ENCODE assay signal across 24 mouse cellular contexts in the genomic region with DNA sequence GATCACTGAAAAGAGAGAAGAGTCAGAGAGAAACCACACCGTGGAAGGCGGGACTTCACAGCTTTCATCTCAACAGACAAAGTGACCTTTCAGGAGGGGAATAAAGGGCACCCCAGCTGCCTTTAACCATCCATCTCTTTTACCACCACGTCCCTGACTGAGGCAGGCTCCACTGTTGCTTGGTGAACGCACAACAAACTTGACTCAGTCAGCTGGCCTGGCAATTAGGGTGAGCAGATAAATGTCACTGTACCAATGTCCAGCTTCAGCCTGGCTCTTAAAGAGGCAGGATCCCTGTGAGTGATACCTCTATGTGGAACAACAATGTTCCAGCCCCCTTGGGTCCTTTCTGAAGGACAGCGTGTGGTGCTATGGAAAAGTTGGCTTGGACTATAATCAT.
DNase-seq lines count a peak whose midpoint lies in the region; ATAC-seq and TF ChIP-seq lines count a peak whose summit lies in the region.
"Had no signal": no experiment of that assay in that cellular context is flagged by ENCODE, and none has a peak within 500 bp of the region (broad histone marks: within the 10 kb centered on the region; RNA-seq: fewer than 3 reads in every experiment).

No protein-coding gene starts in this region.

- peak overlapping the region; percentile 60; the same call in 1 of the 2 replicates for H3K27ac ChIP-seq in forebrain, embryonic 10.5 days
- H3K27ac ChIP-seq in forebrain, embryonic 15.5 days (replicated peaks), result no peak overlapping the region
- H3K27ac ChIP-seq in hindbrain, postnatal 0 days, result no peak overlapping the region
- H3K27ac ChIP-seq in hindbrain, embryonic 13.5 days, result no peak overlapping the region
- H3K27ac ChIP-seq in embryonic facial prominence, embryonic 14.5 days (replicated peaks; ENCODE audit: low read depth, low read length), result no peak overlapping the region
- H3K27ac ChIP-seq: hindbrain, embryonic 15.5 days; intestine, embryonic 15.5 days; limb, embryonic 13.5 days; lung, embryonic 15.5 days; midbrain, embryonic 10.5 days had no signal

- no peak for ATAC-seq in forebrain, embryonic 15.5 days (replicated peaks)
- ATAC-seq in hindbrain, postnatal 0 days, result 0 out of 2 replicates have a peak, but pooled peaks have one; percentile 6
- no peak for ATAC-seq in hindbrain, embryonic 13.5 days (ENCODE audit: low FRiP score)
- 0 out of 2 replicates have a peak, but pooled peaks have one; percentile 3 for ATAC-seq in embryonic facial prominence, embryonic 14.5 days (ENCODE audit: low read depth)
- ATAC-seq: CD4-positive, CD25-positive, alpha-beta regulatory T cell, adult 4 months; forebrain, embryonic 14.5 days; intestine, embryonic 15.5 days had no signal

- H3K9ac ChIP-seq in forebrain, embryonic 15.5 days (replicated peaks), result no peak overlapping the region
- H3K9ac ChIP-seq in hindbrain, postnatal 0 days (replicated peaks; ENCODE audit: low read length), result no peak overlapping the region
- H3K9ac ChIP-seq in hindbrain, embryonic 13.5 days, result no peak overlapping the region
- H3K9ac ChIP-seq in embryonic facial prominence, embryonic 14.5 days (ENCODE audit: low read depth, low read length), result no peak overlapping the region
- H3K9ac ChIP-seq: hindbrain, embryonic 15.5 days; intestine, embryonic 15.5 days; limb, embryonic 13.5 days; lung, embryonic 15.5 days had no signal

- no peaks in the 10 kb centered on the region for H3K9me3 ChIP-seq in forebrain, embryonic 10.5 days
- H3K9me3 ChIP-seq in forebrain, embryonic 15.5 days, result no peaks in the 10 kb centered on the region
- H3K9me3 ChIP-seq in hindbrain, postnatal 0 days (ENCODE audit: low read length), result no peaks in the 10 kb centered on the region
- H3K9me3 ChIP-seq in hindbrain, embryonic 13.5 days, result no peaks in the 10 kb centered on the region
- H3K9me3 ChIP-seq in embryonic facial prominence, embryonic 14.5 days (ENCODE audit: control insufficient read depth, low read length), result no peaks in the 10 kb centered on the region
- H3K9me3 ChIP-seq: hindbrain, embryonic 15.5 days; intestine, embryonic 15.5 days; limb, embryonic 13.5 days; lung, embryonic 15.5 days; midbrain, embryonic 10.5 days had no signal

- H3K27me3 ChIP-seq in forebrain, embryonic 10.5 days (ENCODE audit: poor library complexity, severe bottlenecking), result no peaks in the 10 kb centered on the region
- no peaks in the 10 kb centered on the region for H3K27me3 ChIP-seq in forebrain, embryonic 15.5 days
- H3K27me3 ChIP-seq in hindbrain, postnatal 0 days (ENCODE audit: insufficient read depth, low read length), result no peaks in the 10 kb centered on the region
- H3K27me3 ChIP-seq in hindbrain, embryonic 13.5 days, result no peaks in the 10 kb centered on the region
- H3K27me3 ChIP-seq in embryonic facial prominence, embryonic 14.5 days (replicated peaks; ENCODE audit: control insufficient read depth, insufficient read depth, low read length), result no peaks in the 10 kb centered on the region
- H3K27me3 ChIP-seq: hindbrain, embryonic 15.5 days; intestine, embryonic 15.5 days; limb, embryonic 13.5 days; lung, embryonic 15.5 days had no signal

- DNase-seq in forebrain, embryonic 10.5 days (ENCODE audit: extremely low spot score, low spot score), result no peak
- DNase-seq in hindbrain, postnatal 0 days (ENCODE audit: low spot score), result no peak
- DNase-seq in embryonic facial prominence, embryonic 14.5 days (ENCODE audit: low spot score), result no peak
- peak; percentile 81 for DNase-seq in skeletal muscle tissue, adult 2 months (ENCODE audit: low read depth, low spot score)
- DNase-seq in kidney, postnatal 36 days, result no peak
- DNase-seq: cerebellum, adult 8-10 months; cerebellum, postnatal 25 days; heart, adult 18-20 months; heart, postnatal 4 days; kidney, adult 2 months; kidney, postnatal 4 days; right cerebral cortex, adult 18-20 months; right cerebral cortex, postnatal 4 days had no signal

- peaks cover 18% of the 10 kb centered on the region for H3K4me1 ChIP-seq in forebrain, embryonic 10.5 days
- H3K4me1 ChIP-seq in forebrain, embryonic 15.5 days, result 0 out of 2 replicates have a peak, but pooled peaks cover 2% of the 10 kb centered on the region
- H3K4me1 ChIP-seq in hindbrain, postnatal 0 days (ENCODE audit: insufficient read depth, low read length), result no peaks in the 10 kb centered on the region
- H3K4me1 ChIP-seq in hindbrain, embryonic 13.5 days (replicated peaks), result peaks cover 3% of the 10 kb centered on the region
- no peaks in the 10 kb centered on the region for H3K4me1 ChIP-seq in embryonic facial prominence, embryonic 14.5 days (ENCODE audit: control insufficient read depth, insufficient read depth, low read length)
- H3K4me1 ChIP-seq: lung, embryonic 15.5 days had no signal

- no peak for TF ChIP-seq CTCF in hindbrain, postnatal 0 days (IDR thresholded peaks at IDR 0.05; ENCODE audit: low read depth)

- 70% methylated on average over 5 of the region's 5 CpGs for WGBS in forebrain, embryonic 10.5 days
- WGBS in forebrain, embryonic 15.5 days, result 64% methylated on average over 5 of the region's 5 CpGs
- WGBS in hindbrain, postnatal 0 days, result 52% methylated on average over 5 of the region's 5 CpGs
- 55% methylated on average over 5 of the region's 5 CpGs for WGBS in hindbrain, embryonic 13.5 days
- 59% methylated on average over 5 of the region's 5 CpGs for WGBS in embryonic facial prominence, embryonic 14.5 days

- no peak overlapping the region for H3K4me3 ChIP-seq in forebrain, embryonic 10.5 days
- no peak overlapping the region for H3K4me3 ChIP-seq in forebrain, embryonic 15.5 days
- no peak overlapping the region for H3K4me3 ChIP-seq in hindbrain, postnatal 0 days (ENCODE audit: low read length)
- H3K4me3 ChIP-seq in hindbrain, embryonic 13.5 days, result no peak overlapping the region
- no peak overlapping the region for H3K4me3 ChIP-seq in embryonic facial prominence, embryonic 14.5 days (ENCODE audit: low read depth, low read length)
- H3K4me3 ChIP-seq: hindbrain, embryonic 15.5 days; intestine, embryonic 15.5 days; limb, embryonic 13.5 days; lung, embryonic 15.5 days; midbrain, embryonic 10.5 days had no signal

- 0 out of 2 replicates have a peak, but pooled peaks cover 6% of the 10 kb centered on the region for H3K36me3 ChIP-seq in forebrain, embryonic 10.5 days (replicated peaks)
- H3K36me3 ChIP-seq in forebrain, embryonic 15.5 days, result peaks cover 47% of the 10 kb centered on the region
- H3K36me3 ChIP-seq in hindbrain, postnatal 0 days (ENCODE audit: insufficient read depth, low read length), result peaks cover 5% of the 10 kb centered on the region; the same call in 1 of the 2 replicates
- peaks cover 73% of the 10 kb centered on the region for H3K36me3 ChIP-seq in hindbrain, embryonic 13.5 days
- H3K36me3 ChIP-seq in embryonic facial prominence, embryonic 14.5 days (ENCODE audit: control insufficient read depth, insufficient read depth, low read length), result peaks cover 32% of the 10 kb centered on the region
- H3K36me3 ChIP-seq: intestine, embryonic 15.5 days; midbrain, embryonic 10.5 days had no signal

- no peak overlapping the region for H3K4me2 ChIP-seq in forebrain, embryonic 15.5 days (replicated peaks)
- H3K4me2 ChIP-seq in hindbrain, postnatal 0 days (ENCODE audit: low read depth, low read length), result no peak overlapping the region
- no peak overlapping the region for H3K4me2 ChIP-seq in hindbrain, embryonic 13.5 days
- no peak overlapping the region for H3K4me2 ChIP-seq in embryonic facial prominence, embryonic 14.5 days (ENCODE audit: low read depth, low read length)
- H3K4me2 ChIP-seq: heart, embryonic 11.5 days; hindbrain, embryonic 15.5 days; intestine, embryonic 15.5 days; limb, embryonic 13.5 days; liver, embryonic 11.5 days; lung, embryonic 15.5 days had no signal

Comparison
In these comparisons a context has a peak if more than half of its experiments do, and no peak if none do; other contexts are left out.
1. ATAC-seq: peak in hindbrain, postnatal 0 days (single experiment) and embryonic facial prominence, embryonic 14.5 days (single experiment); none in forebrain, embryonic 15.5 days (single experiment) and hindbrain, embryonic 13.5 days (single experiment).